Mouse (Mus musculus) midbrain, embryonic 11.5 days (tissue): ENCODE results near the gene Foxo3. TPM values are rescaled to one million over a fixed set of nuclear protein-coding genes. Genes with fewer than 3 reads are reported as not detected.

Source experiments
- ATAC-seq: fragments of 200-750 bp; cut with Nextera tagmentation; 2 replicates; pipeline ENCODE4 v1.8.0; 2017; ENCODE audit warnings: moderate TSS enrichment, moderate library complexity; ENCODE audit not compliant: low FRiP score
- DNase-seq: peaks from one replicate; pipeline ENCODE4 v3.0.0; 2015; ENCODE audit warnings: low spot score; ENCODE audit errors: missing footprints
- H3K27ac ChIP-seq: fragments of 300-500 bp; sonication (generic); 2 replicates; pipeline ENCODE4 v1.5.1; 2014; ENCODE audit warnings: low read depth, low read length
- H3K27me3 ChIP-seq: fragments of 300-500 bp; sonication (generic); 2 replicates; pipeline ENCODE4 v1.6.1; 2014; ENCODE audit warnings: mild to moderate bottlenecking, low read length, moderate library complexity, mixed read lengths; ENCODE audit not compliant: control insufficient read depth, insufficient read depth
- H3K36me3 ChIP-seq: fragments of 300-500 bp; sonication (generic); 2 replicates; pipeline ENCODE4 v1.6.1; 2014; ENCODE audit warnings: mild to moderate bottlenecking, low read length, moderate library complexity, mixed read lengths; ENCODE audit not compliant: control insufficient read depth, insufficient read depth
- H3K4me1 ChIP-seq: fragments of 300-500 bp; sonication (generic); 2 replicates; pipeline ENCODE4 v1.6.1; 2014; ENCODE audit warnings: low read length; ENCODE audit not compliant: control insufficient read depth, insufficient read depth
- H3K4me2 ChIP-seq: fragments of 300-500 bp; sonication (generic); 2 replicates; pipeline ENCODE4 v1.6.1; 2014; ENCODE audit warnings: mild to moderate bottlenecking, moderate library complexity
- H3K4me3 ChIP-seq: fragments of 300-500 bp; sonication (generic); 2 replicates; pipeline ENCODE4 v1.5.1; 2014; ENCODE audit warnings: low read depth, low read length
- H3K9ac ChIP-seq: fragments of 300-500 bp; sonication (generic); 2 replicates; pipeline ENCODE4 v1.6.1; 2014; ENCODE audit warnings: low read length
- H3K9me3 ChIP-seq: fragments of 300-500 bp; sonication (generic); 2 replicates; pipeline ENCODE4 v1.6.1; 2016; ENCODE audit warnings: low read length; ENCODE audit not compliant: control insufficient read depth
- WGBS: fragments of 180-500 bp; shearing (Covaris S2); extraction: QIAGEN DNeasy Blood & Tissue Kit; methylation state at CpG from one replicate; pipeline ENCODE4 v1.1.7; 2014; 5-methylcytosine and 5-hydroxymethylcytosine counted together
- polyA plus RNA-seq: library from polyadenylated mRNA; unstranded; fragments of >200 nt; fragmentation: Nextera tagmentation; extraction: Ambion mirVana; gene quantifications from 2 replicates; pipeline ENCODE4 v1.2.1, GENCODE M21; 2014

Gene Foxo3
- polyA plus RNA-seq, 1 experiment from 2014 or later, result 4.0 TPM

DNA sequence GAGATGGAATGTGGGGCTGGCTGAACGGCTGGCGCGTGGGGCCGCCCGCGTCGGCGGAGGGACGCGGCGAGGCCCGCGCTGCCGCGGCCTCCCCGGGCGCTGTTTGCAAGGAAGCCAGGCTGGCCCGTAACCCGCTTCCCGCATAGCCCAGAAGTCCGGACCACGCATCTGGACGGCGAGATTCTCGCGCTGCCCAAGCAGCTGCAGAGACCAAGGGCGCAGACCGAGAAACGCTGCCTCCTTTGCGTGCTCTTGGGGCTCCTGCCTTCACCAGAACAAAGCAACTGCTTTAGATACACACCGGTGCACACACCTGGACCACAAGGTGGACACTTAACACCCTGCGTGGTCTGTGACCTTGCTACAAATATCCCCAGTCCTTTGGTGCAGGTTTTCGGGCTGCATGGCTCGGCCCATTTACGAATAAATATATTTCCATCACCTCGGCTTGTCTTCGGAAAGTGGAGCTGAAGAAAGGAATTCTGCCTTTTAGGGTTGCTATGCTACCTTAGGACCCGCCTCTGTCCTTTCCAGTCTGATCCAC lies 1.8 kb upstream of the Foxo3 start:
- 2% methylated on average over 38 of the region's 38 CpGs for WGBS
- peak overlapping the region; percentile 72 for H3K4me3 ChIP-seq
- peak overlapping the region; percentile 98 for H3K4me2 ChIP-seq
- peak; percentile 17 for ATAC-seq
- H3K4me1 ChIP-seq, result peaks cover 17% of the 10 kb centered on the region
- H3K36me3 ChIP-seq, result no peaks in the 10 kb centered on the region
- no peak overlapping the region; the same call in 1 of the 2 replicates for H3K27ac ChIP-seq
- no peaks in the 10 kb centered on the region for H3K9me3 ChIP-seq
- H3K9ac ChIP-seq, result peak overlapping the region; percentile 66
- DNase-seq, result peak; percentile 94
- peaks cover 16% of the 10 kb centered on the region for H3K27me3 ChIP-seq

DNA sequence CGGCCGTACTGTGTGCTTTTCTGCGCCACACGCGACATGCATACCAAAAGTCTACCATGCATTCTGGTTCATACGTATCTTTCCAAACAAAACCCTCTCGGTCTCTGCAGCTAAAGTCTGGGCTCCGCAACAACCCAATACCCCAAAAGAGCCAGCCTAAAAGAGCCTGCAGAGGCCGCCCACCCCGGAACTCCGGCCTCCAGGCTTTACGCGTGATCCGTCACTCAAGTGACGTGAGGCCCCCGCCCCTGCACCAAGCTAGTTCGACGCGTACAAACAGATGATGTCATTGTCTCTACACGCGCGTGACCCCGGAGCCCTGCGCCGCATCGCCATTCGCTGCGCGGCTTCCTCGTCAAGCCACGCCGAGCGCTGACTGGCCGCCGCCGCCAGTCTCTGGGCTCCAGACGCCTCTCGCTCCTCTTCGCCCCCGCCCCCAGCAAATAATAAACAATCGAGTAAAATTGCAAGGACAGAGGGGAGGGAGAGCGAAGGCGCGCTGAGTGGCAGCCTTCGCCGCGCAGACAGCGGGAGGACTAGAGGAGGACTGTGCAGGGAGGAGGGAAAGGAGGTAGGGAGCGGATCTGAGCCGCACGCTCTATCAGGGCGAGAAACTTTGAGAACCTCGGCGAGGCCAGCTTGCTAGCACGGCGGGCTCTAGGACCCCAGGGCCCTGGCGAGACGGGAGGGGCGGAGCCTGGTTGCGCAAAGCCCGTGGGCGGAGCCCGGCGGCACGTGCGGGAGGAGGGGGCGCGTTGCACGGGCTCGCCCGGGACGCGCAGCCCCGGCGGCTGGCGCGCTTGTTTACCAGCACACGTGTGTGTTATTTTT lies 1.1 kb upstream of the Foxo3 start:
- H3K4me1 ChIP-seq, result peaks cover 17% of the 10 kb centered on the region
- peak overlapping the region; percentile 98 for H3K4me2 ChIP-seq
- no peaks in the 10 kb centered on the region for H3K36me3 ChIP-seq
- peak overlapping the region; percentile 80 for H3K9ac ChIP-seq
- H3K9me3 ChIP-seq, result no peaks in the 10 kb centered on the region
- H3K27me3 ChIP-seq, result peaks cover 18% of the 10 kb centered on the region
- ATAC-seq (peak; percentile 92), DNase-seq (peak; percentile 99)
- peak overlapping the region; percentile 92 for H3K27ac ChIP-seq
- H3K4me3 ChIP-seq, result peak overlapping the region; percentile 72
- under 1% methylated on average over 76 of the region's 78 CpGs for WGBS

DNA sequence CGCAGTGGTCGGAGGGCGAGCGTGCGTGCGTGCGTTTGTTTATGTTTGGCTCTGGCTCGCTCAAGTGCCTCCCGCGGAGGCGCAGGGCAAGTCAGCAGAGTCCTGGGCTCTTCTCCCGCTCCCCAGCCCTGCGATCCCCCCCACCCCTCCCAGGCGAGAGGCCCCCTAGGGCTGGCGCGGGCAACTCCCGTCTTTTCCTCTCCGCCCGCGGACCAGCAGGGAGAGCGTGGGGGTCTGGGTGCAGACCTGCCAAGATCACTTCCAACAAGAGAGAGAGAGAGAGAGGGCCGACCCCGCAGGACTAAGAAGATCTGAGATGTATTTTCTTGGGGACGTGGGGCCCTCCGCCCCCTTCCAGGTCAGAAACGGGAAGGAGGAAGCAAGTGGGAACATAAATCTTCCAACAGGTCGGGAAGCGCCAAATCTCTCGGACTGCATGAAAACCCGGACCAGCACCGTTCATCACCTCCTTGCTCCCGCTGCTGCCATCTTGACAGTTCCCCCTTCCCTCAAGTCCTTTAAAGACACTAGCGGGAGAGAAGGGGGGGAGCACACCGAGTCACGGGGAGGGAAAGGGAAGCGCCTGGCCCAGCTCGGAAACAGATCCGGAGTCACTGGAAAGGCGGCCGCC lies 569 bp downstream of the Foxo3 start:
- Histone ChIP-seq H3K4me1 (peaks cover 17% of the 10 kb centered on the region), H3K27ac (peak overlapping the region; percentile 67), H3K9ac (peak overlapping the region; percentile 80), H3K4me2 (peak overlapping the region; percentile 98), H3K27me3 (peaks cover 18% of the 10 kb centered on the region), H3K4me3 (peak overlapping the region; percentile 72), H3K36me3 (no peaks in the 10 kb centered on the region), H3K9me3 (no peaks in the 10 kb centered on the region)
- peak; percentile 97 for DNase-seq
- WGBS, result under 1% methylated on average over 37 of the region's 40 CpGs
- ATAC-seq, result peak; percentile 0; the same call in 1 of the 2 replicates

- H3K27ac ChIP-seq, result no peak overlapping the region
- H3K9ac ChIP-seq, result peak overlapping the region; percentile 80
- ATAC-seq (no peak), DNase-seq (peak; percentile 94)
- under 1% methylated on average over 49 of the region's 54 CpGs for WGBS
- H3K36me3 ChIP-seq, result no peaks in the 10 kb centered on the region
- peak overlapping the region; percentile 72 for H3K4me3 ChIP-seq
- H3K4me2 ChIP-seq, result peak overlapping the region; percentile 98
- peaks cover 17% of the 10 kb centered on the region for H3K4me1 ChIP-seq
- H3K27me3 ChIP-seq, result peaks cover 18% of the 10 kb centered on the region
- no peaks in the 10 kb centered on the region for H3K9me3 ChIP-seq
Observed at GRCm38 (mm10) chr10:42275401-42275870, 1.1 kb downstream of the Foxo3 start.

- Histone ChIP-seq H3K4me1 (peaks cover 17% of the 10 kb centered on the region), H3K4me3 (peak overlapping the region; percentile 72), H3K9ac (peak overlapping the region; percentile 80), H3K4me2 (peak overlapping the region; percentile 98), H3K36me3 (no peaks in the 10 kb centered on the region), H3K27me3 (peaks cover 18% of the 10 kb centered on the region), H3K27ac (no peak overlapping the region), H3K9me3 (no peaks in the 10 kb centered on the region)
- ATAC-seq (no peak), DNase-seq (peak; percentile 94)
- WGBS, result under 1% methylated on average over 65 of the region's 65 CpGs
Observed at GRCm38 (mm10) chr10:42274712-42275400, 1.7 kb downstream of the Foxo3 start.

DNA sequence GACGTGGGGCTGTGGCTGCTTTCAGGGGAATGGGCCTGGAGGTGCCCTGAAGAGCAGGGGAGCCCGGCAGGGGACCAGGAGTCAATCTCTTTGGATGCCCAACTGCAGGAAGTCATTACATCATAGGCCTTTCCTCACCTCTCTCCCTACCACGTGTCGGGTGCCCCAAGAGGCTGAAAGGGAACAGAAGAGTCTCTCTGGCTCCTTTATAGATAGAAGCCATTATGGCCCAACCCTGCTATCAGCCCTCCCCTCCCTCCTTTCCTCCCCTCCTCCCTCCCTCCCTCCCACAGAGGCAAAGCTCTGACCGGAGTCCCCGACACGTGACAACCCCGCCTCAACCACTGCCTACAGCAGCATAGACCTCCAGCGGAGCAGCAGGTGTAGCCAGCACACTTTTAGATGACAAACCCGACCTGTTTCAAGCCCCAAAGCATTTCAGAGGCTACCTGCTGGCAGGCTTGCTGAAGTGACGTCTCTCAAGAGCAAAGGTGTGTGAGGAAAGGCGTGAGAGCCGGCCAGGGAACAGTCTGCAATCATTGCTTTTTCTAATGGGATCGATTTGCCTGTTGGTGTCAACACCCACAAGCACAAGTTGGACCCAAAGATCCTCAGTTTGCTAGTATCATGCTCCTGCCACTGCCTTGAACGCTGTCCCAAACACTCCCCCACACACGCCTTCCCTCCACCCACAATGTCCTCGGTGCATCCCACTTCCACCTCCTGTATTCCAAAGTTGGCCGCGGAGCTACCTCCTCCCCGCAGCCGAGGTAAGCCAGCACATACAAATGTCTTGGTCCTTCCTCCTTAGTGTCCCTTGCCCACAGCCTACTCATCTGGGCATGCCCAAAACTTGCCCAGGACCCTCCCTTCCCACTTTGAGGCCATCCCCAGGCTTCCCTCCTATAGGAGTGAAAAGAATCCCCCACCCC lies 2.5 kb downstream of the Foxo3 start:
- H3K27ac ChIP-seq, result no peak overlapping the region
- ATAC-seq (no peak), DNase-seq (peak; percentile 94)
- H3K4me2 ChIP-seq, result peak overlapping the region; percentile 98
- H3K4me3 ChIP-seq, result peak overlapping the region; percentile 72
- peaks cover 18% of the 10 kb centered on the region for H3K27me3 ChIP-seq
- H3K4me1 ChIP-seq, result peaks cover 17% of the 10 kb centered on the region
- WGBS, result 5% methylated on average over 20 of the region's 21 CpGs
- H3K9me3 ChIP-seq, result no peaks in the 10 kb centered on the region
- H3K9ac ChIP-seq, result peak overlapping the region; percentile 80
- no peaks in the 10 kb centered on the region for H3K36me3 ChIP-seq

GRCm38 (mm10) chr10:42273403-42273759 lies 3.2 kb downstream of the Foxo3 start:
- Histone ChIP-seq H3K9me3 (no peaks in the 10 kb centered on the region), H3K4me3 (no peak overlapping the region; the same call in 1 of the 2 replicates), H3K4me1 (peaks cover 13% of the 10 kb centered on the region), H3K4me2 (peak overlapping the region; percentile 98), H3K9ac (no peak overlapping the region), H3K27me3 (peaks cover 18% of the 10 kb centered on the region), H3K36me3 (no peaks in the 10 kb centered on the region), H3K27ac (no peak overlapping the region)
- no peak for ATAC-seq
- 58% methylated on average over 6 of the region's 6 CpGs for WGBS
- no peak for DNase-seq
